Mouse (Mus musculus) myocyte (in vitro differentiated cells): ENCODE measurements at regions not wholly inside any gene's neighbourhood (a gene's known extent, or its start where the extent isn't known, plus 50 kb on each side); places are given as distances from the start of the nearest gene placed in this dataset.

Source experiments
- E2F4 ChIP-seq: IDR thresholded peaks from one replicate; pipeline ENCODE4 v1.6.1; 2011; ENCODE audit warnings: mild to moderate bottlenecking, control low read depth, moderate library complexity; ENCODE audit not compliant: insufficient read depth
- MAX ChIP-seq: IDR thresholded peaks from one replicate; pipeline ENCODE4 v1.6.1; 2011; ENCODE audit warnings: low read depth, mild to moderate bottlenecking, control low read depth
- POLR2A ChIP-seq: IDR thresholded peaks from one replicate; pipeline ENCODE4 v1.6.1; 2011; ENCODE audit warnings: low read depth, mild to moderate bottlenecking, control low read depth, moderate library complexity; ENCODE audit not compliant: insufficient read length
- TCF3 ChIP-seq: IDR thresholded peaks from one replicate; pipeline ENCODE4 v1.6.1; 2011; ENCODE audit warnings: low read depth, control low read depth; ENCODE audit not compliant: insufficient read length

DNA sequence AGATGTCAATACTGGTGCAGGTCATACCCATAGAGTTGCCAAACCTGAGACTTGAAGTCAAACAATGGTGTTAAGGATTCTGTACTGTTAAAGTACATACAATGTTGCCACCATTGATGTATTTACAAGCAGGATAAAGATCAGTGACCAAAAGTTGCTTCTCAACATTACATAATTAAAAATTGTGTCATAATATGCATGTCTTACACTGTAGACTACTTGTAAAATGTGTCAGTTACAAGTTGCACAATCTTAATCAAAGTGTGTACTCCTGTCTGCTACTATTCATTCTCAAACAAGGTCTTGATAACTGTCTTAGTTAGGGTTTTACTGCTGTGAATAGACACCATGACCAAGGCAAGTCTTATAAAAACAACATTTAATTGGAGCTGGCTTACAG, 187.9 kb upstream of the Chl1 start:
- TF ChIP-seq POLR2A (no peak), E2F4 (no peak), TCF3 (no peak), MAX (no peak)
